Mouse (Mus musculus) kidney, postnatal 36 days (tissue): ENCODE data around the gene Pilrb2.
"Not testable (repeated sequence)": the region's sequence is repeated elsewhere in the genome, so short reads cannot be mapped to it uniquely, and the experiment has no call there.

Source experiments
- DNase-seq, 2 experiments: peaks; one replicate each; pipeline ENCODE4 v3.0.0; 2021 to 2022; ENCODE audit warnings: mixed read lengths in 2 of 2

Gene Pilrb2

GRCm38 (mm10) chr5:137871644-137872380, at the start of gene Pilrb2:
TSS of gene Pilrb2 (minus strand) at chr5:137871815.
- DNase-seq = not testable (repeated sequence)

- peak; percentile 69 to 91 for DNase-seq
Measured at GRCm38 (mm10) chr5:137915550-137915949, 43.9 kb upstream of the Pilrb2 start.

DNA sequence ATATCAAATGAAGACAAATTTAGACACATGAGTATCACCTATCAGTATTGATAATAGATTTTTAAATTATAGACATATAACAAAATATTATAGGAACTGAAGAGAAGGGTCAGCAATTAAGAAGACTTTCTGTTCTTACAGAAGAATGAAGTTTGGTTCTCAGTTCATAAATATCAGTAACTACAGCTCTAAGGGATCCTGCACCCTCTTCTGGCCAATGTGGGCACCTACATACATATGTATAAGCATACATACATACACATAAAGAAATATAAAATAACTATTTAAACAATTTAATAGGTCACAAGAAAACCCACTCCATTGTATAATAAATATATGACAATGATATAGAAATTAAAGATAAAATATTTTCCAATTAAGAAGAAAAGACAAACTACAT, 42.9 kb upstream of the Pilrb2 start:
- no peak for DNase-seq

DNA sequence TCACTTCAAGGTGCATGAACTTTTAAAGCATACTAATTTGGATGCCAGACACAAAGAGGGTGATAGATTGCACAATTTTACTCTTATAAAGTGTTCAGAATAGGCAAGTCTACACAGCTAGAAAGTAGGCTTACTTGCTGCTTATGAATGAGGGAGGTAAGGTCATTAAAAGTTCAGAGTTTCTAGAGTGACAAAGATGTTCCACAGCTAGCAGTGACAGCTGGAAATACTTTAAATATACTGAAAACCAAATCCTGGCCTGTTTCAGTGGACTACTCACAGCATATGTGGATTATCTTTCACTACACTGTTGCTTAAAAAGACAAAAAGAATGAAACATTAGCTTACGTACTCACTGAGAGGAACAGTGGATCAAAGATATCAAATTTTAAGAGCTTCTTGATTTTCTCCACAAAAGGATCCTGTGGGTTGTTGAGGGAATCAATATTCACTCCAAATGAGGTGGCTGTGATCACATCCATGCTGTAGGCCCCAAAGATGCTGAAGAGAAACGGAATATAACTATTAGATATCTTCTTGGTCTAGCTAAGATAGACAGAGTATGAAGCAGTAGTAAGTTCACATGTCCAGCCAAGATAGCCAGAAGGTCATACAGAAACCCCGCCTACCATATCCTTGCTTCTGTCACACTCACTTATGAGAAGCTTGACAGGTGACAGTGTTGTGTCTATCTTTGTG, 38.1 kb upstream of the Pilrb2 start:
- DNase-seq = no peak

GRCm38 (mm10) chr5:137897812-137898211, 26.2 kb upstream of the Pilrb2 start:
- no peak for DNase-seq

DNA sequence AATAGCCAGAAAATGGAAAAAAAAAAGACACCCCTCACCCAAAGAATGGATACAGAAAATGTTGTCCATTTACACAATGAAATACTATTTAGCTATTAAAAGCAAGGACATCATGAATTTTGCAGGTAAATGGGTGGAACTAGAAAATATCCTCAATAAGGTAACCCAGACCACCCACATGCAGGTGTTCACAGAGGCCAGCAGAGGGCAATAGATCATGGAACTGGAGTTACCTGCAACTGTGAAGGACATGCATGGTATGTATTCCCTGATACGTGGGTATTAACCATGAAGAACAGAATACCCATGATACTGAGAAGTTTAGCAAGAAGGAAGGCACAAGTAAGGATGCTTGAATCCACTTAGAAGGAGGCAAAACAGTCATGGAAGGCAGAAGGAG, 21.3 kb upstream of the Pilrb2 start:
- DNase-seq = no peak

DNA sequence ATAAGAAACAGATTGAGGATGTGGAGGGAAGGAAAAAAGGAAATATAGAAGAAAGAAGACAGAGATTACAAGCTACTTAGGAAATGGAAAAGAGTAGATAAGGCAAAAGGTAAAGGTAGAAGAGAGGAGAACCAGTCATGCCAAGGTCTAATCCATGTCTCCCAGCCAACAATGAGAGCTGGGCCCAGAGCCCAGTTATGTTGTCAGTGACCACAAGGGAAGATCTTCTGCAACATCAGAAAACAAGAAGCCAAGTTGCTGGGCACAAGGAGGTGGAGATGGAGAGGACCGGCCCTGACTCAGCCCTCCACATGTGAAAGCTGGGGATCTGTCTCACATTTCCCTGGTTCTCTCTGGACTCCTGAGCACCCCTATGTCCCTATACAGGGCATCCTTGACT, 16.1 kb upstream of the Pilrb2 start:
- no peak for DNase-seq

DNA sequence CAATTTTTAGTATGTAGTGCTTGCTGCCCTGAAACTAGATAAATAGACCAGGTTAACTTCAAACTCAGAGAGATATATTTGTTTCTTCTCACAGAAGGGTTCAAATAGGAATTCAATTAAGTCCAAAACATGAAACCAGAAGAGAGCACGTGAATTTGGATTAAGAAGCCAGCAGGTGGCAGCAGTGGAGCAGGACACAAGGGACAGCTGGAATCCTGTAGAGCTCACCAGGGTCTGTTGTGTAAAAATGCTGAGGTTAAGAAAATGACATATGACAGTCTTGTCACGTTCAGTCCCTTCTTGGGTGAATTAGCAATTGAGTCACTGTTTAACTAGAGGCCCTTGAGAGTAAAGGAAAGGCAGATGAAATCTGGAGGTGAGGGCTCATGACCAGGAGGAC, 14.3 kb upstream of the Pilrb2 start:
- peak; percentile 64 to 87 for DNase-seq

DNA sequence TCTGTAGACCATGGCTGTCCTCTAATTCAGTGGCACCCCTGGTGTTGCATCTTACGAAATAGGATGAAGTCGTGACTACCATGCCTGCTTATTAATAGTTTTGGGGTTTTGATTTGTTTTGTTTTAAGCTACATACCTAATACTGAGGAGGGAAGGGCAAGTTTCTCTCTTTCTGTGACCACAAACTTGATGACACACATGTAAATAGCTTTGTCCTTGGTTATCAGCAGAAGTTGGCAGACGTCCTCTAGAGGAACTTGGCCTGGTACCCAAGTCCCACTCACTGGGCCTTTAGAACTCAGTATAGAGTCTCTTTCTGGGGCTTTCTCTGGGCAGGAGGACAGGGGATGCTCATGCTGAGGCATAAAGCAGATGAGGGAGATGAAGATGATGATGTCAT, 11.7 kb upstream of the Pilrb2 start:
- no peak for DNase-seq

DNA sequence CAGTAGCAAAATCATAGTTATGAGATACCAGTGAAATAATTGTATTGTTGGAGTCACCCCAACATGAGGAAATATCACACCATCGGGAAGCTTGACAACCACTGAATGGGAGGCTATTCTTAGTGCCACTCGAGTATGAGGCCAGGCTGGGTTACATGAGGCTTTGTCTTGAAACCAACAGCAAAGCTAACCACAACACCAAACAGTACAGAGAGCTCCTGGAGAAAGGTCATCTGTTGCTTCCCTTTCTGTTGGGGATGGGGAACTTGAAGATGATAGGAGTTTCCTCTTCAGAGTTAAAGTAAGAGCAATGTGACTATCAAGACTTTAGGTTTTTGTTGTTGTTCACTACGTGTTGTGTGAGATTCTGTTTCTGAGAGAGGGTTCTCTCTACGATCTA, 11.3 kb upstream of the Pilrb2 start:
- DNase-seq = no peak

DNA sequence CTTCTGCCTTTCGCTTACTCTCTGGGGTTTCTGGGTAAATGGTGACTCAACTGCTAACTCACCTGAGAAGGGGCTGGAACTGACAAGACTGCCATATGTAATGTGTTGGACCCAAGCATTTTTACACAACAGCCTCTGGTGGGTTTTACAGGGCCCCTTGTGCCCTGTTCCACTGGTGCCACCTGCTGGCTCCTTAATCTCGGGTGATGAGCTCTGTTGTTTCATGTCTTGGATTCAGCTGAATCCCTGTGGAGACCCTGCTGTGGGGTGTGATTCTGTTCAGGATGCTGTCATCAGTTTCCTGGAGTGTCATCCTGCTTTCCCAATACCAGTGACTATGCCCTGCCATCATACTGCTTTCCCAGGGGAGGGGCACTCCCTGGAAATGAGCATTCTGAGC, 6.2 kb upstream of the Pilrb2 start:
- DNase-seq = peak; percentile 14 to 71

DNA sequence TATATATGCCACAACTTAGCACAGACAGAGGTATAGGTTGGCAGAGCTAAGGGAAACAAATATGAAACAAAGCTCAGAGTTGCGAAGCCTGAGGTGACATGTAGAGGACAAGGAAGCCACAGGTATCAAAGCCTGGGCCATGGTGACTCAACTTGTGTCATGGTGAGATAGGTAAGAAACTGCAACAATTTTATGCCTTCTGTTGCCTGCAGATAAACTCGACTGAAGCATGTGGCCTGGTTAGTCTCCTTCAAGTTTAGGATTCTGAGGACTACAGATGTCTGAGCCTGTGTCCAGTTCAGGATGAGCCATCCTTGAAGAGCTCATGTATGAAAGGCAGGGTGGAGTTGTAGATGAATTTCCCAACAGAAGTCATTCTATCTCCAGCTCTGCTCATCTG, 3.4 kb upstream of the Pilrb2 start:
- DNase-seq = no peak

DNA sequence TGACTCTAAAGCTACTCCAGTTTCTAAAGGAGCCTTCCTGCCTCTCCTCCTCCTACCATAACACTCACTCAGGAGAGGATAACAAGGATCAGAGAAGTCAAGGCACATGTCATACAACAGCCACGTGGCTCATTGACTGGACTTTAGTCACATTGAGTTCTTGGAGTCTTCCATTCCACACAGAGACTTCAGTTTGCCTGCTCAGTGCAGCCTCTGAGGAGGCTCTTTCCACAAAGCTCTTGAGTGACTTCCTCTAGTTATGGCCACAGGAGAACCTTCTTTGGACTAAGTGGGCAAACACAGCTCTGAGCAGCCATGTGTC, 727 bp upstream of the Pilrb2 start:
- not testable (repeated sequence) for DNase-seq

DNA sequence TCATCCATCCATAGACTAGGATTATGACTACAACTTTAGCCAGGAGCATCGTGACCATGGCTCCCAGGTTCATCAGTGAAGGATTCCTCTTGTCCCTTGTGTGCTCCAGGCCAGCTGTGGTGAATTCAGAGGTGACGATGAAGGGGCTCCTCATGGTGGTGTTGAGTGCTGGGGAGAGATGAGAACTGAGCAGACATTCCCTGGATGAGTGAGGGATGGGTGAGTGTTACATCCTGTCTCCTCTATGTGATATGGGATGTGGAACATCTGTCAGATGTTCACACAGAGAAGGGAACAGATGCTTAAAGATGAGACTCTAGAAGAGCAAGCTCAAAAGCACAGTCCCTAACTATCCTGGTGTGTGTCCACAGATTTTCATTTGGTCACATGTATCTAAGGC, 3.0 kb downstream of the Pilrb2 start:
- not testable (repeated sequence) for DNase-seq

DNA sequence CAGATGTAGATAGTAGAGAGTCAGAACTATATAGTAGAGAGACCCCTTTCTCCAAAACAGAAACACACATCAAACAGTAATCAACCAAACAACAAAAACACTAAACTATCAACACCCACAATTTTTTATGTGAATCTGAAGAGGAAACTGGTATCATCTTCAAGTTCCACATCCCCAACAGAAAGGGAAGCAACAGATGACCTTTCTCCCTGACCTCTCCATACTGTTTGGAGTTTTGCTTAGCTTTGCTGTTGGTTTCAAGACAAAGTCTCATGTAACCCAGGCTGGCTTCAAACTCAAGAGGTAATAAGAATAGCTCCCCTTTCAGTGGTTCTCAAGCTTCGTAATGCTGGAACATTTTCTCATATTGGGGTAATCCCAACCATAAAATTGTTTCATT, 7.6 kb downstream of the Pilrb2 start:
- DNase-seq = not testable (repeated sequence)

DNA sequence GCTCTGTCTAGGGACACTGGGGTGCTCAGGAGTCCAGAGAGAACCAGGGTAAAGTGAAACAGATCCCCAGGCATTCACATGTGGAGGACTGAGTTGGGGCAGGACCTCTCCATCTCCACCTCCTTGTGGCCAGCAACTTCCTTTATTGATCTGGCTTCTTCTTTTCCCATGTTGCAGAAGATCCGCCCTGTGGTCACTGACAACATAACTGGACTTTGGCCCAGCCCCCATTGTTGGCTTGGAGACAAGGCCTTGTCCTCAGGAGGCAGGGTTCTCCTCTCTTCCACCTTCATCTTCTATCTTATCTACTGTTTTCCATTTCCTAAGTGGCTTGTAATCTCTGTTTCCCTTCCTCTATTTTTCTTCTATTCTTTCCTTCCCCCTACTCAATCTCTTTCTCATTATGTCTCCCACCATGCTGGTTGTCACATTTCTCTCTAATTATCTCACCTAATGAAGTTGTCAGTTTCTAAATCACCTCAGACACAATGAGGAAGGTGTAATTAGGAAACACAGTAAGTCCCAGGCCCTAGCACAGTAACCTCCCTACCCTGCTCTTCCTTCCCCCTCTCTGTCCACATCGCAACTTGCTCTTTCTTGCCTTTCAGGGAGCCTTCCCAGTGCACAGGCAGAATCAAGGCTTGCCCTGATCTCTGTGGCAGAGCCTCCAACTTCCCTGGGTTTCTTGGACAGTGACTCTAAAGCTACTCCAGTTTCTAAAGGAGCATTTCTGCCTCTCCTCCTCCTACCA, 13.5 kb downstream of the Pilrb2 start, which contains the start of gene Pilrb1:
Gene Pilrb1 (minus strand): TSS at position 147 of the 751 bp plus-strand sequence.
- peak in 1 of 2 experiments; percentile 19 for DNase-seq

DNA sequence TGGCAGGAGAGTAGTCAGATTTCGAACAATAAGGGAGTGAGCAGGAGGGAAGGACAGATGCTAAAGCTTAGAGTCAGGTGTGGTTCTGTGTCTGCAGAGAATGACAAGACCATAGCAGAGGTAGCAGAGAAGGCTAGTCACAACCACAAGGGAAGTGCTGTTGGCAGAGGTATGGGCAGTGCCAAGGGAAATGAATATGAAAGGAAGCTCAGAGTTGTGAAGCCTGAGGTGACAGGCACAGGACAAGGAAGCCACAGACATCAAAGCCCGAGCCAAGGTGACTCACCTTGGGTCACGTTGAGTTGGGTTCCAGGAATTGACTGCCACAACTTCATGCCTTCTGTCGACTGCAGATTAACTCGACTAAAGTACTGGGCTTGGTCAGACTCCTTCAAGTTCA, 14.7 kb downstream of the Pilrb2 start:
- not testable (repeated sequence) for DNase-seq

- DNase-seq = not testable (repeated sequence)
Measured at GRCm38 (mm10) chr5:137854907-137855306, 16.7 kb downstream of the Pilrb2 start.

DNA sequence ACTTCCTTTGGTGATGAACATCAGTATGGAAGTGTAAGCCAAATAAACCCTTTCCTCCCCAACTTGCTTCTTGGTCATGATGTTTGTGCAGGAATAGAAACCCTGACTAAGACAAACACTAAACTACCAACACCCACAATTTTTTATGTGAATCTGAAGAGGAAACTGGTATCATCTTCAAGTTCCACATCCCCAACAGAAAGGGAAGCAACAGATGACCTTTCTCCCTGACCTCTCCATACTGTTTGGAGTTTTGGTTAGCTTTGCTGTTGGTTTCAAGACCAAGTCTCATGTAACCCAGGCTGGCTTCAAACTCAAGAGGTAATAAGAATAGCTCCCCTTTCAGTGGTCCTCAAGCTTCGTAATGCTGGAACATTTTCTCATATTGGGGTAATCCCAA, 21.3 kb downstream of the Pilrb2 start:
- DNase-seq = not testable (repeated sequence)

- not testable (repeated sequence) for DNase-seq
Measured at GRCm38 (mm10) chr5:137837110-137837509, 34.5 kb downstream of the Pilrb2 start.

DNA sequence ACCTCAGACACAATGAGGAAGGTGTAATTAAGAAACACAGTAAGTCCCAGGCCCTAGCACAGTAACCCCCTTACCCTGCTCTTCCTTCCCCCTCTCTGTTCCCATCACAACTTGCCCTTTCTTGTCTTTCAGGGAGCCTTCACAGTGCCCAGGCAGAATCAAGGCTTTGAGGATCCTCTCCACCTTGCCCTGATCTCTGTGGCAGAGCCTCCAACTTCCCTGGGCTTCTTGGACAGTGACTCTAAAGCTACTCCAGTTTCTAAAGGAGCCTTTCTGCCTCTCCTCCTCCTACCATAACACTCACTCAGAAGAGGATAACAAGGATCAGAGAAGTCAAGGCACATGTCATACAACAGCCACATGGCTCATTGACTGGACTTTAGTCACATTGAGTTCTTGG, 35.0 kb downstream of the Pilrb2 start:
- no peak for DNase-seq

DNA sequence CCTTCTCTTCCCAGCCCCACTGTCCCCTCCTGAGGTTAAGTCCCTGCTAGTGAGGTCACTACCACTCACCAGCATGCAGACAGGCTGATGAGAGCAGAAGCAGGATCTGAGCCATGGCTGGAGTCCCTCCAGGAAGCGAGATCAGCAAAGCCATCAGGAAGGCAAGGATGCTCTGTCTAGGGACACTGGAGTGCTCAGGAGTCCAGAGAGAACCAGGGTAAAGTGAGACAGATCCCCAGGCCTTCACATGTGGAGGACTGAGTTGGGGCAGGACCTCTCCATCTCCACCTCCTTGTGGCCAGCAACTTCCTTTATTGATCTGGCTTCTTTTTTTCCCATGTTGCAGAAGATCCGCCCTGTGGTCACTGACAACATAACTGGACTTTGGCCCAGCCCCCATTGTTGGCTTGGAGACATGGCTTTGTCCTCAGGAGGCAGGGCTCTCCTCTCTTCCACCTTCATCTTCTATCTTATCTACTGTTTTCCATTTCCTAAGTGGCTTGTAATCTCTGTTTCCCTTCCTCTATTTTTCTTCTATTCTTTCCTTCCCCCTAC, 35.6 kb downstream of the Pilrb2 start, which contains the start of gene Pilra:
Gene Pilra (minus strand): TSS at position 316 of the 555 bp plus-strand sequence.
- DNase-seq = not testable (repeated sequence)

- peak in 1 of 2 experiments; percentile 6 for DNase-seq
Measured at GRCm38 (mm10) chr5:137833500-137833899, 38.1 kb downstream of the Pilrb2 start.
